Mouse (Mus musculus) lung, adult 2 months (tissue): Measurements from ENCODE around the gene Tap2.

Experiments used
- CTCF ChIP-seq: fragments of 200-500 bp; IDR thresholded peaks from 2 replicates; pipeline ENCODE4 v1.5.1; 2011; ENCODE audit warnings: mild to moderate bottlenecking, low read length, control low read depth; ENCODE audit not compliant: insufficient read depth
- POLR2A ChIP-seq: fragments of 200-500 bp; IDR thresholded peaks from 2 replicates; pipeline ENCODE4 v1.6.1; 2011; ENCODE audit warnings: low read depth, mild to moderate bottlenecking, control low read depth, low read length, borderline replicate concordance; ENCODE audit errors: extremely low read depth

- no peak for TF ChIP-seq CTCF
- no peak for TF ChIP-seq POLR2A
These were observed 37.6 kb downstream of the Tap2 start for GRCm38 (mm10) chr17:34240916-34241315.
